Mouse (Mus musculus): ENCODE measurements around the gene Rap1gap2. TPM values are rescaled to one million over a fixed set of nuclear protein-coding genes. Genes with fewer than 3 reads are reported as not detected.

Rap1gap2 gene
- polyA plus RNA-seq, 1 experiment: 0.81 TPM

GRCm38 (mm10) chr11:74411943-74412342, 198.8 kb downstream of the Rap1gap2 start:
- Histone ChIP-seq H3K4me3 (replicated peaks) (no peak overlapping the region), H3K9me3 (no peaks in the 10 kb centered on the region), H3K36me3 (replicated peaks; ENCODE audit: low read length) (peaks cover 25% of the 10 kb centered on the region), H3K27me3 (replicated peaks) (peaks cover 9% of the 10 kb centered on the region), H3K4me1 (no peaks in the 10 kb centered on the region)
- TF ChIP-seq FLI1 (IDR thresholded peaks at IDR 0.05; ENCODE audit: low read length): no peak
- TF ChIP-seq GATA1 (IDR thresholded peaks at IDR 0.05; ENCODE audit: borderline replicate concordance, low read length): no peak

DNA sequence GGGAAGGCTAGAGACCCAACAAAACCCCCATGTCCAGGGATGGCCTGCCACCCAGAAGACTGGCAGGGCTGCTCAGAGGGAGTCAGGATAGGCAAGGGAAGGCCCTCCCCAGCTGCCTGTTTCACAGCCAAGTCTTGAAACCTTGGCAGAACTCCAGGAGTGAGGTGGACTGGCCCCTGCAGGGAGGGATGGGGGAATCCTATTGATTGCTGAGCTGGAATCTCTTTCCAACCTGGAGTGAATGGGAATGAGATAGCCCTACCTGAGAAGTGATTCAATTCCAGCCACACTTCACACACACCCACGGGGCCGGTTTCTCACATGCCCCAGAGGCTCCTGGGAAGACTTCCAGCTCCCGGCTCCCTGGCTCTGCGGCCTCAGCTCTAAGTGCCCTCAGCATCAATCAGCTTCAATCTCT, 200.9 kb downstream of the Rap1gap2 start:
- H3K4me3 ChIP-seq (replicated peaks): no peak overlapping the region
- peaks cover 18% of the 10 kb centered on the region for H3K36me3 ChIP-seq (replicated peaks; ENCODE audit: low read length)
- H3K27me3 ChIP-seq (replicated peaks): peaks cover 9% of the 10 kb centered on the region
- H3K4me1 ChIP-seq: no peaks in the 10 kb centered on the region
- H3K9me3 ChIP-seq: no peaks in the 10 kb centered on the region
- TF ChIP-seq GATA1 (IDR thresholded peaks at IDR 0.05; ENCODE audit: borderline replicate concordance, low read length) (no peak), FLI1 (IDR thresholded peaks at IDR 0.05; ENCODE audit: low read length) (no peak)

- Histone ChIP-seq H3K4me3 (replicated peaks) (no peak overlapping the region), H3K36me3 (replicated peaks; ENCODE audit: low read length) (peaks cover 18% of the 10 kb centered on the region), H3K9me3 (no peaks in the 10 kb centered on the region), H3K27me3 (replicated peaks) (peaks cover 9% of the 10 kb centered on the region), H3K4me1 (no peaks in the 10 kb centered on the region)
- TF ChIP-seq FLI1 (IDR thresholded peaks at IDR 0.05; ENCODE audit: low read length) (no peak), GATA1 (IDR thresholded peaks at IDR 0.05; ENCODE audit: borderline replicate concordance, low read length) (no peak)
Measured at GRCm38 (mm10) chr11:74409447-74409754, 201.3 kb downstream of the Rap1gap2 start.

- Histone ChIP-seq H3K9me3 (no peaks in the 10 kb centered on the region), H3K27me3 (replicated peaks) (peaks cover 9% of the 10 kb centered on the region), H3K4me3 (replicated peaks) (no peak overlapping the region), H3K36me3 (replicated peaks; ENCODE audit: low read length) (peaks cover 14% of the 10 kb centered on the region), H3K4me1 (no peaks in the 10 kb centered on the region)
- TF ChIP-seq FLI1 (IDR thresholded peaks at IDR 0.05; ENCODE audit: low read length): no peak
- TF ChIP-seq GATA1 (IDR thresholded peaks at IDR 0.05; ENCODE audit: borderline replicate concordance, low read length): no peak
Measured at GRCm38 (mm10) chr11:74408587-74409446, 201.9 kb downstream of the Rap1gap2 start.

- no peak overlapping the region for H3K4me3 ChIP-seq (replicated peaks)
- H3K36me3 ChIP-seq (replicated peaks; ENCODE audit: low read length): peaks cover 12% of the 10 kb centered on the region
- no peaks in the 10 kb centered on the region for H3K4me1 ChIP-seq
Measured at GRCm38 (mm10) chr11:74405201-74405600, 205.5 kb downstream of the Rap1gap2 start.

DNA sequence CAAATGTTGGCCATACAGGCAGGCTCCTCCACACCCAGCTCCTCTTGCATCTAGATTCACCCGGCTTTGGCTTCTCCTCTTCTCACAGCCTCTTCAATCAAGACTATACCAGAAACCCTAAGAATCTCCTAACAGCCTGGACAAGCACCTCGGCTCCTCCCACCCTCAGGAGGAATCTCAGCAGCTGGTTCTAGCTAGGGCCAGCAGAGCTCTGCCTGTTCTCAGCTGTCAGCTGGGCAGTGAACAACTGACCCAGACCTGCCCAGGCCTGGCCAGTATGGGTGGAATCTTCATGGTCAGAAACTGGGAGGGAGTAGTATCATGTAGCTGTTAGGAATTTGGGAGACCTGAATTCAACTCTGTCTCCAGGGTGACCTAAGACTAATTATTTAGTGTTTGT, 206.5 kb downstream of the Rap1gap2 start:
- Histone ChIP-seq H3K4me1 (no peaks in the 10 kb centered on the region), H3K9me3 (no peaks in the 10 kb centered on the region), H3K4me3 (replicated peaks) (no peak overlapping the region), H3K36me3 (replicated peaks; ENCODE audit: low read length) (peaks cover 12% of the 10 kb centered on the region), H3K27me3 (replicated peaks) (peaks cover 16% of the 10 kb centered on the region)
- TF ChIP-seq GATA1 (IDR thresholded peaks at IDR 0.05; ENCODE audit: borderline replicate concordance, low read length) (no peak), FLI1 (IDR thresholded peaks at IDR 0.05; ENCODE audit: low read length) (no peak)

More at GRCm38 (mm10) chr11:74405201-74405600, 205.5 kb downstream of the Rap1gap2 start:
- TF ChIP-seq FLI1 (IDR thresholded peaks at IDR 0.05; ENCODE audit: low read length) (no peak), GATA1 (IDR thresholded peaks at IDR 0.05; ENCODE audit: borderline replicate concordance, low read length) (no peak)
- Histone ChIP-seq H3K27me3 (replicated peaks) (peaks cover 13% of the 10 kb centered on the region), H3K9me3 (no peaks in the 10 kb centered on the region)

DNA sequence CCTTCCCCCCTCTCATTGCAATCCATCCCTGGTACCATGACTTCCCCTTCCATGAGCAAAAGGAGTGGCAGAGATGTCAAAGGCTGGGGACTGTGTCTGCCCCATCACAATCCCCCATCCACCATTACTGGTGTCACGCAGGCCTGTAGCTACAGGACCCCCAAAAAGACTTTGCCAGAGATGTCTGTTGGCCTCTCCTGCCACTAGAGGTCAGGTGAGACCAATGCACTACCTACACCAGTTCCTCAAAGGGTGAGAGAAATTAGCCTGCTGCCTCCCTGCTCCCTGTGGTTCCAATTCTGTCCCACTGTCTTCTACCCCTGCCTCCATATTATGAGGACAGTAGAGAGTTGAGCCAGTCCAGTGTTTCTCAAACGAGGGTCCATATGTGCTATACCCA, 208.6 kb downstream of the Rap1gap2 start:
- Histone ChIP-seq H3K36me3 (replicated peaks; ENCODE audit: low read length) (peaks cover 9% of the 10 kb centered on the region), H3K4me1 (no peaks in the 10 kb centered on the region), H3K9me3 (no peaks in the 10 kb centered on the region), H3K27me3 (replicated peaks) (peaks cover 21% of the 10 kb centered on the region), H3K4me3 (replicated peaks) (no peak overlapping the region)
- TF ChIP-seq GATA1 (IDR thresholded peaks at IDR 0.05; ENCODE audit: borderline replicate concordance, low read length) (no peak), FLI1 (IDR thresholded peaks at IDR 0.05; ENCODE audit: low read length) (no peak)

DNA sequence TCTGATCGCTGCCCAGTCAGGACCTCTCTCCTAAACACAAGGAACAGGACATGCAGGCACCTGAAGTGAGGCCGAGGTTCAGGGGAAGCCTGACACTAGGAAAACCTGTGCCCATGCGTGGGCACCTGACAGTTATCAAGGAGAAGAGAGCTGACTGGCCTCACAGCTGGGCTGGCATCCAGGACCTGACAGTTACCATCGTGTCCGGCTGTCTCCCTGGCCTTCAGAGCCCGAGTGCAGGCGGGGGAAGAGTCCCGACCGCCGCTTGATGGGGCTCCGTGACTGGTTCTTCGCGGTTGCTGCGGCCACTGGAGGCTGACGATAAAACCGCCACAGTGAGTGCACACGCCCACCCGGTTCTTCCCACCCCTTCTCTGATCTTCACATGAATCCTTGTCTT, 215.1 kb downstream of the Rap1gap2 start:
- H3K4me3 ChIP-seq (replicated peaks): no peak overlapping the region
- H3K36me3 ChIP-seq (replicated peaks; ENCODE audit: low read length): peaks cover 10% of the 10 kb centered on the region
- H3K27me3 ChIP-seq (replicated peaks): peaks cover 19% of the 10 kb centered on the region
- no peak for TF ChIP-seq FLI1 (IDR thresholded peaks at IDR 0.05; ENCODE audit: low read length)
- TF ChIP-seq GATA1 (IDR thresholded peaks at IDR 0.05; ENCODE audit: borderline replicate concordance, low read length): no peak
- H3K9me3 ChIP-seq: no peaks in the 10 kb centered on the region
- H3K4me1 ChIP-seq: no peaks in the 10 kb centered on the region

DNA sequence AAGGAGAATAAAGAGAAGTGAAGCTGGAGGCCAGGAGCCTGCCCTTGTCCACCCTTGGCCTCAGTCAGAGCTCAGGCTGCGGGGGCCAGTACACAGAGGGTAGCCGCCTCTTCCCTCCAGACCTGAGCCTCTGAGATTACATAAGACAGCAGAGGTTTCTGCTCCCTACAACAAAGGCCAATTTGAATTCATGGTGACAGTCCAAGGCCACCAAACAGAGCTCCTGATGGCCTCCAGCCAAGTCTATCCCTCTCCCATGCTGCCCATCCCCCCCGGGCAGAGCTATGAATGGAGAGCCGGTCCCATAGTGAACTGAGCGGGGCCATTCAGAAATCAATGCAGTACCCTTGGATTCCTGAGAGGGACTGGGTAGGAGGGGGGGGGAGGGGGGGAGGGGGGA, 217.2 kb downstream of the Rap1gap2 start:
- Histone ChIP-seq H3K9me3 (no peaks in the 10 kb centered on the region), H3K4me1 (no peaks in the 10 kb centered on the region), H3K27me3 (replicated peaks) (peaks cover 12% of the 10 kb centered on the region), H3K4me3 (replicated peaks) (no peak overlapping the region), H3K36me3 (replicated peaks; ENCODE audit: low read length) (peaks cover 11% of the 10 kb centered on the region)
- TF ChIP-seq GATA1 (IDR thresholded peaks at IDR 0.05; ENCODE audit: borderline replicate concordance, low read length) (no peak), FLI1 (IDR thresholded peaks at IDR 0.05; ENCODE audit: low read length) (no peak)

- no peaks in the 10 kb centered on the region for H3K9me3 ChIP-seq
- H3K27me3 ChIP-seq (replicated peaks): peaks cover 11% of the 10 kb centered on the region
- no peak overlapping the region for H3K4me3 ChIP-seq (replicated peaks)
- H3K4me1 ChIP-seq: no peaks in the 10 kb centered on the region
- H3K36me3 ChIP-seq (replicated peaks; ENCODE audit: low read length): peaks cover 17% of the 10 kb centered on the region
- no peak for TF ChIP-seq GATA1 (IDR thresholded peaks at IDR 0.05; ENCODE audit: borderline replicate concordance, low read length)
- TF ChIP-seq FLI1 (IDR thresholded peaks at IDR 0.05; ENCODE audit: low read length): no peak
Measured at GRCm38 (mm10) chr11:74392903-74393302, 217.8 kb downstream of the Rap1gap2 start.
